Mouse (Mus musculus): ENCODE results near the gene 4930544G11Rik. TPM values are rescaled to one million over a fixed set of nuclear protein-coding genes. Genes with fewer than 3 reads are reported as not detected.
A peak's percentile ranks its signal among the peaks of the same experiment; 100 is the strongest.

The 4930544G11Rik gene
- polyA plus RNA-seq, 1 experiment from 2014 or later: not detected

- ATAC-seq (ENCODE audit: insufficient number of reproducible peaks, insufficient read depth, low FRiP score, low TSS enrichment, low read depth): no peak
- WGBS: 35% methylated on average over 6 of the region's 6 CpGs
These were observed 17.1 kb downstream of the 4930544G11Rik start for GRCm38 (mm10) chr6:65969386-65970111.

DNA sequence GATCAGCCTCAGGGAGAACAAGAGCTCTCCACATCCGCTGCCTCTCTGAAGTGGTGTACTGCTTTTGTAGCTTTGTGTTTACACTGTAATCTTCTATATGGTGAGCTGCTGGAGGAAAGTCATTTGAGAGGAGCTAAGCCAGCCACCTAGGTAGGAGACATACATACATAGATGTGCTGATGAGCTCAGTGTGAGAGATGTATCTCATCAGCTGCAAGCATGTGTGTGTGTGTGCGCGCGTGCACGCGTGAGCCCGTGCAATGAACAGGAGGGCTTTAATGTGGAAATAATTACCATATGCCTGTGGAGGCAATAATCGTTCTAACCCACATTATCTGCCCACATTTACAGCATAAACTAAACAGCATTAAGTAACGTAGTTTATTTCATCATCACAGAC lies 18.0 kb downstream of the 4930544G11Rik start:
- no peak overlapping the region for H3K4me3 ChIP-seq
- H3K4me2 ChIP-seq: peak overlapping the region; percentile 28; the same call in 1 of the 2 replicates
- H3K9me3 ChIP-seq: no peaks in the 10 kb centered on the region
- H3K4me1 ChIP-seq: peaks cover 18% of the 10 kb centered on the region
- no peaks in the 10 kb centered on the region for H3K36me3 ChIP-seq
- no peaks in the 10 kb centered on the region for H3K27me3 ChIP-seq
- H3K9ac ChIP-seq: no peak overlapping the region
- no peak for ATAC-seq (ENCODE audit: insufficient number of reproducible peaks, insufficient read depth, low FRiP score, low TSS enrichment, low read depth)
- 45% methylated on average over 9 of the region's 9 CpGs for WGBS
- H3K27ac ChIP-seq: no peak overlapping the region

More at GRCm38 (mm10) chr6:65969386-65970111, 17.1 kb downstream of the 4930544G11Rik start:
- Histone ChIP-seq H3K9me3 (no peaks in the 10 kb centered on the region), H3K4me3 (no peak overlapping the region), H3K27me3 (no peaks in the 10 kb centered on the region), H3K4me2 (0 out of 2 replicates have a peak overlapping the region, but pooled peaks have one; percentile 5), H3K4me1 (peaks cover 18% of the 10 kb centered on the region), H3K27ac (peak overlapping the region; percentile 39; the same call in 1 of the 2 replicates), H3K36me3 (no peaks in the 10 kb centered on the region), H3K9ac (no peak overlapping the region)

DNA sequence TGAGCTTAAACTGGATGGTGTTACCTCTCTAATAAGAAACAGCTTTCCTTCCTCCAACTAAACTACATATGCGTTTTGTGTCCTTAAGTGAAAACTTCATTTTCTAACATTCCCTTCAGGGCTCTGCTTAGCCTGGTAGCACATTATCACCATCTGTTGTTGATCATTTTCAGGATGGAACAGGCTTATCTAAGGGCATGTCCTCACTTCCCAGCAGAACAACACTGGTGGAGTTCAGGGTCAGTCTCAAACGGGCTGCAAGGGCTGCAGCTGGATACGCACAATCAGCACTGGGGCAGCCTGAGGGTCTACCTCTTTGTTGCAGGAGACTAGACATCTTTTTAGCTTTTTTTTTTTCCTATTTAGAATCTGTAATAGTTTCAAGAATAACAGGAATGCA lies 39.7 kb downstream of the 4930544G11Rik start:
- Histone ChIP-seq H3K27me3 (no peaks in the 10 kb centered on the region), H3K27ac (no peak overlapping the region), H3K36me3 (no peaks in the 10 kb centered on the region), H3K9me3 (no peaks in the 10 kb centered on the region), H3K4me2 (no peak overlapping the region), H3K4me1 (no peaks in the 10 kb centered on the region; the same call in 1 of the 2 replicates), H3K9ac (no peak overlapping the region), H3K4me3 (no peak overlapping the region)
- 35% methylated on average over 3 of the region's 3 CpGs for WGBS
- ATAC-seq (ENCODE audit: insufficient number of reproducible peaks, insufficient read depth, low FRiP score, low TSS enrichment, low read depth): no peak

GRCm38 (mm10) chr6:65998343-65998742 lies 45.9 kb downstream of the 4930544G11Rik start:
- H3K36me3 ChIP-seq: no peaks in the 10 kb centered on the region
- no peak overlapping the region for H3K27ac ChIP-seq
- no peak overlapping the region for H3K4me2 ChIP-seq
- H3K4me1 ChIP-seq: no peaks in the 10 kb centered on the region
- H3K9ac ChIP-seq: no peak overlapping the region
- no peak for ATAC-seq (ENCODE audit: insufficient number of reproducible peaks, insufficient read depth, low FRiP score, low TSS enrichment, low read depth)
- H3K9me3 ChIP-seq: peaks cover 6% of the 10 kb centered on the region; the same call in 1 of the 2 replicates
- no peak overlapping the region for H3K4me3 ChIP-seq
- H3K27me3 ChIP-seq: no peaks in the 10 kb centered on the region

Other genes with a start within 250 kb of the 4930544G11Rik start
- 23.4 and 25.1 TPM in 2 replicates for gene Prdm5, start 173.6 kb upstream of the 4930544G11Rik start, polyA plus RNA-seq (2015; fragmentation: Nextera tagmentation; extraction: Ambion mirVana)

Data from embryonic facial prominence, embryonic 13.5 days (tissue).